Mouse (Mus musculus) lung, postnatal 0 days (tissue): ENCODE data around the gene Higd1a.

Experiments
- CTCF ChIP-seq: IDR thresholded peaks from 2 replicates; pipeline ENCODE4 v1.5.1; 2016; ENCODE audit warnings: antibody characterized with exemption, mild to moderate bottlenecking
- EP300 ChIP-seq: IDR thresholded peaks from 2 replicates; pipeline ENCODE4 v1.6.1; 2016; ENCODE audit warnings: antibody characterized with exemption, mild to moderate bottlenecking, control low read depth

DNA sequence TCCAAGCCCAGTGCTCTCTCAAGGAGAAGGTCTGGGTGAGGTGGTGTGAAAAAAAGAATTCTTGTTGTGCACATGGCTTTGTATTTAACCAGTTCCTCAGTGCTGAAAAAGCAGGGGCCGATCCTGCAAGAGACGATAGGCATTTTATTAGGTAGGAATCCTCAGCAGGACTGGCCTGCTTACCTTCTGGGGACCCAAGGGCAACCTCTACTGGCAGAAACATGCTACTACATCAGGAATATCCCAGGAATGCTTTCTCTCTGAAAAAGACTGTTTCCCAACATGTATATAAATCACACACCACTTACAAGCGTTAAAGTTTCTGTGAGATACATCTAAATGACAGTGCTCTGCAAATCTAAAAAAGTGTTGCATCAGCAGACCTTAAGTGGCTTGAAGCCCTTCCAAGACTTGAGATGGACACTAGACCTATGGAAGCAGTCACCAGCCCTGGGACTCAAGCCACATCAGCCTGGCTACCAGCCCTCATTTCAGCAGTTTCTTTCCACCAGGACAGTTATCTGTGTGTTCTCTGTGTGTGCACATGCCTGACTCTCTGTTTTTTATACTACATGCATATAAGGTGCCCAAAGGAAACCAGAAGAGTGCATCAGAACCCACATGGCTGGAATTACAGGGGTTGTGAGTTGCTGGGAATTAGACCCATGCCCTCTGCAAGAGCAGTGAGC lies 19.0 kb upstream of the Higd1a start:
- peak; percentile 93 for TF ChIP-seq CTCF
- TF ChIP-seq EP300, result no peak
